Mouse (Mus musculus): ENCODE measurements around the gene Crhbp. TPM values are rescaled to one million over a fixed set of nuclear protein-coding genes. Genes with fewer than 3 reads are reported as not detected.

Gene Crhbp
- polyA plus RNA-seq, 1 experiment from 2014 or later, result 10.4 TPM

DNA sequence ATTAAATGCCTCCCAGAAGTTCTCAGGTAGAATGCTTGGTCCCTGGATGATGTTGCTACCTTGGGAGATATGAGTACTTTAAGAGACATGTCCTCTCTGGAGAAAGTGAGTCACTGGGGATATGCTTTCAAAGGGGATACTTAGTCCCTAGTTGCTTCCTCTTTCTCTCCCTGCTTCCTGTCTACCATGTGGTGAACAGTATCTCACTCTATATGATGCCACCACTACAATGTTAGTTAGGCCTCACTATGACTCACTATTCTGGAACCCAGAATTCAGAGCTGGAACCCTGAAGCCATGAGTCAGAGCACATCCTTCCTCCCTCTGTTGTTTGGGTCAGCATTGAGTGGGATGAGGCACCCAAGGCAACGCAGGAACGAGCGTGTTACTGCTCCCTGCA, 17.2 kb downstream of the Crhbp start:
- H3K9ac ChIP-seq, result no peak overlapping the region
- H3K4me3 ChIP-seq (replicated peaks; ENCODE audit: low read length), result no peak overlapping the region
- H3K9me3 ChIP-seq (ENCODE audit: control insufficient read depth, low read length), result no peaks in the 10 kb centered on the region
- H3K27me3 ChIP-seq (ENCODE audit: control insufficient read depth, insufficient read depth, low read length), result no peaks in the 10 kb centered on the region
- H3K4me2 ChIP-seq (replicated peaks), result no peak overlapping the region
- ATAC-seq (ENCODE audit: low FRiP score) (no peak), DNase-seq (ENCODE audit: low spot score) (no peak)
- no peaks in the 10 kb centered on the region for H3K4me1 ChIP-seq (replicated peaks; ENCODE audit: control insufficient read depth, insufficient read depth, low read length)
- WGBS, result 82% methylated on average over 3 of the region's 3 CpGs
- no peaks in the 10 kb centered on the region for H3K36me3 ChIP-seq (replicated peaks; ENCODE audit: control insufficient read depth, insufficient read depth)
- H3K27ac ChIP-seq, result no peak overlapping the region

DNA sequence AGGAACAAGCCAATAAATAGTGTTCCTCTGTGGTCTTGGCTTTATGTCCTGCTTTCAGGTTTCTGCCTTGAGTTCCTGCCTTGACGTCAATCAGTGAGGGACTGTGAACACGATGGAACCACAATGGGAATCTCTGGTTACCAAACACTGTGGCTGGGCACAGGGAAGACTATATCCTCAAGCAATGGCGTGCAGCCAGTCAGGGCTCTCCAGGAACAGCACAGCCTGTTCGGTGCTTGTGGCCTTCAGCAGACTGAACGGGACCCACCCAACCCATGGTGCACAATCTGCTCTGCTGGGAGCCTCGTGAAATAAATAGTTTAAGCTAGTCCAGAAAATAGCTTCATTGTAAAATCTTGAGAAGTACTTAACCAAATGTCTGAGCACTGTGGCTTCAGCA, 18.3 kb downstream of the Crhbp start:
- 88% methylated on average over 6 of the region's 6 CpGs for WGBS
- DNase-seq (ENCODE audit: low spot score) (no peak), ATAC-seq (ENCODE audit: low FRiP score) (no peak)
- H3K4me1 ChIP-seq (replicated peaks; ENCODE audit: control insufficient read depth, insufficient read depth, low read length), result no peaks in the 10 kb centered on the region
- H3K4me2 ChIP-seq (replicated peaks), result no peak overlapping the region
- no peak overlapping the region for H3K9ac ChIP-seq
- no peaks in the 10 kb centered on the region for H3K27me3 ChIP-seq (ENCODE audit: control insufficient read depth, insufficient read depth, low read length)
- no peaks in the 10 kb centered on the region for H3K36me3 ChIP-seq (replicated peaks; ENCODE audit: control insufficient read depth, insufficient read depth)
- no peak overlapping the region for H3K4me3 ChIP-seq (replicated peaks; ENCODE audit: low read length)
- no peaks in the 10 kb centered on the region for H3K9me3 ChIP-seq (ENCODE audit: control insufficient read depth, low read length)
- H3K27ac ChIP-seq, result no peak overlapping the region

DNA sequence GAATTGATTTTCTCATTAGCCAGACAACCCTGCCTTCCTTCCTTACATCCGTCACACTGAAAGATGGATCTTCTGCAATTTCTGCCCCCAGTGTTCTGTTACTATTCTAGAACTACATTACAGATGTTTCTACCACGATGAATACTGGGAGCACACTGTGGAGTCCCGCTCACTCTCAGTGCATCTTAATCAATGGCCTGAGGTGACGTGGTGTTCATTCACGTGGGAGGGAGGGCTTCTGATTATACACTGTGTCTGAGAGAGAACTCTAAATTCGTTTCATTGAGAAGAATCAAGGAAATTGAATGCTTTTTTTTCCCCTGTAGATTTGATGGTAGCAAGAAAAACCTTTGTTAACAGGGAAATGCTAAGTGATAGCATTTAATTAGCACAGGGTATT, 19.2 kb downstream of the Crhbp start:
- Histone ChIP-seq H3K27ac (no peak overlapping the region), H3K36me3 (replicated peaks; ENCODE audit: control insufficient read depth, insufficient read depth) (no peaks in the 10 kb centered on the region), H3K4me2 (replicated peaks) (no peak overlapping the region), H3K4me3 (replicated peaks; ENCODE audit: low read length) (no peak overlapping the region), H3K27me3 (ENCODE audit: control insufficient read depth, insufficient read depth, low read length) (no peaks in the 10 kb centered on the region), H3K9ac (no peak overlapping the region), H3K4me1 (replicated peaks; ENCODE audit: control insufficient read depth, insufficient read depth, low read length) (no peaks in the 10 kb centered on the region), H3K9me3 (ENCODE audit: control insufficient read depth, low read length) (no peaks in the 10 kb centered on the region)
- 35% methylated on average over 6 of the region's 6 CpGs for WGBS
- ATAC-seq (ENCODE audit: low FRiP score), result no peak
- DNase-seq (ENCODE audit: low spot score), result no peak

DNA sequence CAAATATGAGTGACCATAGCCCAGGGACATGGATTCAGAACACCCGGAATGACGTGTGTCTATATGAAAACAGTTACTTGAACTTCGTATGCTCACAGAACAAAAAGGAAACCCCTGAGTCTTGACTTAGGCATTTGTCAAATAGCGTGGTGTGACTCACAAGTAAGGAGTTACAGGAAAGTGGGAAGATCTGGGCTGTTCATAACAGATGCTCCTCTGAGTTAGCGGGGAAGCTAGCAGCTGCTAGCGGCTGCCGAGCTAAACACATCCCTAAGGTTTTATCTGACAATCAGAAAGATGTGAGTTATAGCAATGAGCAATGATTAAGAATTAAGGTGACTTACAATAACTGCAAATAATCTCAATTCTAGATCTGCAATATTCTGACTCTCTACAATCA, 19.8 kb downstream of the Crhbp start:
- Histone ChIP-seq H3K36me3 (replicated peaks; ENCODE audit: control insufficient read depth, insufficient read depth) (no peaks in the 10 kb centered on the region), H3K27ac (no peak overlapping the region), H3K27me3 (ENCODE audit: control insufficient read depth, insufficient read depth, low read length) (no peaks in the 10 kb centered on the region), H3K4me1 (replicated peaks; ENCODE audit: control insufficient read depth, insufficient read depth, low read length) (no peaks in the 10 kb centered on the region), H3K9ac (no peak overlapping the region), H3K4me3 (replicated peaks; ENCODE audit: low read length) (no peak overlapping the region), H3K9me3 (ENCODE audit: control insufficient read depth, low read length) (no peaks in the 10 kb centered on the region), H3K4me2 (replicated peaks) (no peak overlapping the region)
- WGBS, result 80% methylated on average over 7 of the region's 7 CpGs
- DNase-seq (ENCODE audit: low spot score) (no peak), ATAC-seq (ENCODE audit: low FRiP score) (no peak)

DNA sequence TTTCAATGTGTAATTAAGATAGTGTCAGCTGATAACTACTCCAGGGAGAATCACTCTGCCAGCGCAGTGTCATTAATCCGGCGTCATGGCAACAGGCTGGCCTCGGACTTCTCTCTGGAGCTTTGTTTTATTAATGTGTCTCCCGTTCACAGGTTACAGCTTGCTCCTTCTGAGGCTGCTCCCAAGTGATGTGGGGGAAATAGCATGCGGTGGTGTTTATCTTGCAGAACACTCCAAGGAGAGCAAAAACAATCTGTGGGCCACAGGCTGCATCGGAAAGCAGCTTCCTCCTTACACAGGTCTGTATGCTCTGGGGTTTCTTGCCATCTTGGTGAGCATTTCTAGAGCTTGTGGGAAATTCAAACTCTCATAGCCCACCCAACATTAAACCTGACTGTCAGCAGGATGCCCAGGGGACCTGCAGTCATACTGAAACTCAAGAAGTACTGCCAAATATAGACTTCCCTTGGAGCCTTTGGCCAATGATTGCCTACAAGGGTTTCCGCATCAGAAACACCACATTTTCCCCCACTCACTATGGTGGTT, 25.4 kb downstream of the Crhbp start:
- H3K9ac ChIP-seq, result no peak overlapping the region
- no peaks in the 10 kb centered on the region for H3K27me3 ChIP-seq (ENCODE audit: control insufficient read depth, insufficient read depth, low read length)
- WGBS, result 13% methylated on average over 8 of the region's 8 CpGs
- no peaks in the 10 kb centered on the region for H3K9me3 ChIP-seq (ENCODE audit: control insufficient read depth, low read length)
- no peak overlapping the region for H3K4me3 ChIP-seq (replicated peaks; ENCODE audit: low read length)
- DNase-seq (ENCODE audit: low spot score), result peak; percentile 67
- no peaks in the 10 kb centered on the region for H3K36me3 ChIP-seq (replicated peaks; ENCODE audit: control insufficient read depth, insufficient read depth)
- peak; percentile 90 for ATAC-seq (ENCODE audit: low FRiP score)
- H3K4me2 ChIP-seq (replicated peaks), result peak overlapping the region; percentile 36
- peak overlapping the region; percentile 83 for H3K27ac ChIP-seq
- peaks cover 13% of the 10 kb centered on the region for H3K4me1 ChIP-seq (replicated peaks; ENCODE audit: control insufficient read depth, insufficient read depth, low read length)

DNA sequence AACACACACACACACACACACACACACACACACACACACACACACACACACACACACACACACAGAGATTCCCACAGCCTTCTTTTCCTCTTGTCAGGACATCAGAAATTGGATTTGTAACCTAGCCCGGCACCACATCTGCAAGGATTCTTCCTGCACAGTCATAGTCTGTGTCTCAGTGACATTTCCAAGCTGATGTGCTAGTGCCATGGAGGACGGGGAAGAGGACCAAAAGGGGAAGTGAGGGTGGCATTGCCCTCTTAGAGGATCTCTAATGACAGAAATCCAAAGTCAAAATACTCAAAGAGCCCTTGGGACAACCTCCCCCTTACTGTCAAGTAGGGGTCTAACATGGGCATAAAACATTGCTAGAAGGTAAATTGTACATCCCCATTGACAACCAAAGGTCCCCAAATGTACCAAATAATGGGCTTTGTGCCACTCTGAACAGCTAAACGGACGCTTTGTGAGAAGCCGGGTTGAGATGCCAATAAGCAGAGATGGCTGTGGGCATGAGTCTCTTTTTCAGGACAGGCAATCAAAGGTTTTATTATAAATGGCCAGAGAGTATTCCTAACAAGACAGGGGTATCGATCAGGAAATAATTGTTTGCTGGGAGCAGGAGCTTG, 26.0 kb downstream of the Crhbp start:
- Histone ChIP-seq H3K4me2 (replicated peaks) (peak overlapping the region; percentile 36), H3K9ac (no peak overlapping the region), H3K9me3 (ENCODE audit: control insufficient read depth, low read length) (no peaks in the 10 kb centered on the region), H3K27me3 (ENCODE audit: control insufficient read depth, insufficient read depth, low read length) (no peaks in the 10 kb centered on the region), H3K27ac (peak overlapping the region; percentile 83), H3K4me3 (replicated peaks; ENCODE audit: low read length) (no peak overlapping the region), H3K36me3 (replicated peaks; ENCODE audit: control insufficient read depth, insufficient read depth) (no peaks in the 10 kb centered on the region), H3K4me1 (replicated peaks; ENCODE audit: control insufficient read depth, insufficient read depth, low read length) (peaks cover 13% of the 10 kb centered on the region)
- WGBS, result 27% methylated on average over 6 of the region's 6 CpGs
- DNase-seq (ENCODE audit: low spot score) (no peak), ATAC-seq (ENCODE audit: low FRiP score) (peak; percentile 33; the same call in 1 of the 2 replicates)

DNA sequence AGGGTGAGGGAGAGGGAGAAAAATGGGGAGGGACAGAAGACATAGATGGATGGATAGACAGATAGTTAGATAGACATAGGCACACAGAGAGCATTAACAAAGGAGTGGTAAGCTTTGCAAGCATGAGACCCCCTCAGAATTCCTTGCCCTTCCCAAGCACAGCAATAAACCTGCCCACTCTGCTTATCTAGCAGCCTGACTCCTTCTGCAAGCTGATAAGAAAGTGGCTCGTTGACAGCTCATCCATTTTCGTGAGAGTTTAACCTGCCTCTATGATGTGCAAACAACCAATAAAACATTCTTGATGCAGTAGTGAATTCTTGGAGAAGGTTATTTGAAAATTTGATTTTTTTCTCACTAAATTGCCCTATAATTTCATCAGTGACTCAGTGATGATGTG, 32.5 kb downstream of the Crhbp start:
- Histone ChIP-seq H3K9me3 (ENCODE audit: control insufficient read depth, low read length) (no peaks in the 10 kb centered on the region), H3K4me2 (replicated peaks) (no peak overlapping the region), H3K36me3 (replicated peaks; ENCODE audit: control insufficient read depth, insufficient read depth) (no peaks in the 10 kb centered on the region), H3K9ac (no peak overlapping the region), H3K27ac (no peak overlapping the region), H3K4me3 (replicated peaks; ENCODE audit: low read length) (no peak overlapping the region), H3K27me3 (ENCODE audit: control insufficient read depth, insufficient read depth, low read length) (no peaks in the 10 kb centered on the region), H3K4me1 (replicated peaks; ENCODE audit: control insufficient read depth, insufficient read depth, low read length) (no peaks in the 10 kb centered on the region)
- ATAC-seq (ENCODE audit: low FRiP score) (no peak), DNase-seq (ENCODE audit: low spot score) (no peak)
- WGBS, result 56% methylated on average over 2 of the region's 2 CpGs

DNA sequence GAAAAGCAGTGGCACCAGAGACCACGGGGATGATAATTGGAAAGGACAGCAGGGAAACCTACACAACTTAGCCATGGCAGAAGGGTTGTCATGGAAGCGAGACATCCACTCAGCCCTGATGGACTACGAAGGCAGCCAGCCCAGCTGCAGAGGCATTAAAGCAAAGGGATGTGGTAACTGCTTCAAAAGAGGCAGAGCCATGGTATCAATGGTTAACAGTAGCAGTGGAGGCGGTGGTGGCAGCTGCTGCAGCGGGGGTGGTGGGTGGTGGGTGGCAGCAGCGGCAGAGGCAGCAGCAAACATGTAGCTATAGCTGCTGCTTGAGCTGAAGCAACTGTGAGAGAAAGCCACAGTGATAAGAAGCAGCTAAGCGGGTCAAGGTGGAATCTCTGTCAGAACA, 51.5 kb downstream of the Crhbp start:
- Histone ChIP-seq H3K4me1 (replicated peaks; ENCODE audit: control insufficient read depth, insufficient read depth, low read length) (no peaks in the 10 kb centered on the region), H3K36me3 (replicated peaks; ENCODE audit: control insufficient read depth, insufficient read depth) (no peaks in the 10 kb centered on the region), H3K27ac (no peak overlapping the region), H3K9ac (no peak overlapping the region), H3K4me2 (replicated peaks) (no peak overlapping the region), H3K9me3 (ENCODE audit: control insufficient read depth, low read length) (peaks cover 14% of the 10 kb centered on the region; the same call in 1 of the 2 replicates), H3K4me3 (replicated peaks; ENCODE audit: low read length) (no peak overlapping the region), H3K27me3 (ENCODE audit: control insufficient read depth, insufficient read depth, low read length) (no peaks in the 10 kb centered on the region)
- ATAC-seq (ENCODE audit: low FRiP score) (no peak), DNase-seq (ENCODE audit: low spot score) (no peak)
- WGBS, result 75% methylated on average over 7 of the region's 7 CpGs

DNA sequence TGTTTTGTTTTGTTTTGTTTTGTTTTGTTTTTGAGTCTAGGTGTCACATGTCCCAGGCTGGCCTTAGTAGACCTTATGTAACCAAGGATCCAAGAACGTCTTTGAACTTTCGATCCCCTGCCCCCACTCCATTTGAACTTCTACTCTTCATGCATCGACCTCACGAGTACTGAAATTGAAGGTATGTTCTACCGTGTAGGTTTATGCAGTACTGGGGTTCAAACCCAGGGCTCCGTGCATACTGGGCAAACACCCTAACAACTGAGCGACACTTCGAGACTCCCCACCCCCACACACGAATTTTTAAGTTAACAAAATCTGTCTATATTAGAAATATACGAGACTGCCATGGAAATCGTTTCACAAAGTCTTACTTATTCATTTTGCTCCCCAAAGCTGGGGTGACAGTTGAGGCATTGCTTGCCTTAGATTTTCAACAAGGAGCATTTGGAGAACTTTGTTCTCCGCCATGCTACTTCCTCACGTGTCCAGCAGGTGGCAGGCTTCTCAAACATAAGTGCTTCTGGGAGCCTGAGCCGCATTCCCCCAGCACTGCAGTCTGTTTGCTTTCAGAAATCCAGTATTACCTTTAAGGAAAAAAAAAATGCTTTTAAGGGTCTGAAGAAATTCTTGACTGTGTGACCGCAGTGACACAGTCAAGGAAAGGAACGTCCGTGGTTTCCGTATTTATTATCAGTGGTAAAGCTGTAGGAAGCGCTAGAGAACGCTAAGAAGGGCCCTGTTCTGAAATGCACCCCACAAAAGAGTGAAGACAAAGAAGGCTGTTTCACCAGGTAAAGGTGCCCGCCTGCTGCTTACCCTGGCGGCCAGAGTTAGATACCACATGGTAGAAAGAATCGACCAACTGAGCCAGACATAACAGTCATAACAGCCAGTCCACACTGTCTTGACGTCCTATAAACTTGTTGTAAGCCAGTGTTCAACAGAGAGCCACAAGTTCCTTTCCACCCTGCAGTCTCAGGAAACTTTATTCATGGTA, 54.6 kb downstream of the Crhbp start:
- H3K27me3 ChIP-seq (ENCODE audit: control insufficient read depth, insufficient read depth, low read length), result no peaks in the 10 kb centered on the region
- H3K9me3 ChIP-seq (ENCODE audit: control insufficient read depth, low read length), result no peaks in the 10 kb centered on the region
- H3K36me3 ChIP-seq (replicated peaks; ENCODE audit: control insufficient read depth, insufficient read depth), result no peaks in the 10 kb centered on the region
- H3K9ac ChIP-seq, result 0 out of 2 replicates have a peak overlapping the region, but pooled peaks have one; percentile 10
- no peaks in the 10 kb centered on the region for H3K4me1 ChIP-seq (replicated peaks; ENCODE audit: control insufficient read depth, insufficient read depth, low read length)
- ATAC-seq (ENCODE audit: low FRiP score), result peak; percentile 34; the same call in 1 of the 2 replicates
- no peak overlapping the region for H3K27ac ChIP-seq
- DNase-seq (ENCODE audit: low spot score), result peak; percentile 92
- H3K4me3 ChIP-seq (replicated peaks; ENCODE audit: low read length), result no peak overlapping the region
- H3K4me2 ChIP-seq (replicated peaks), result peak overlapping the region; percentile 36; the same call in 1 of the 2 replicates
- WGBS, result 32% methylated on average over 24 of the region's 24 CpGs

Measured in hindbrain, embryonic 14.5 days (tissue).